Mouse (Mus musculus) thymus, adult 2 months (tissue): ENCODE results near the gene Fndc3b.

Experiments
- CTCF ChIP-seq: fragments of 200-500 bp; IDR thresholded peaks from 2 replicates; pipeline ENCODE4 v1.5.1; 2012; ENCODE audit warnings: mild to moderate bottlenecking, control low read depth, low read length, moderate library complexity, borderline replicate concordance; ENCODE audit not compliant: control insufficient read depth, poor library complexity, insufficient read depth; ENCODE audit errors: extremely low read depth
- POLR2A ChIP-seq: fragments of 200-500 bp; IDR thresholded peaks from 2 replicates; pipeline ENCODE4 v1.6.1; 2012; ENCODE audit warnings: mild to moderate bottlenecking, low read length, control low read depth, moderate library complexity; ENCODE audit not compliant: control insufficient read depth, poor library complexity, insufficient read depth; ENCODE audit errors: extremely low read depth

DNA sequence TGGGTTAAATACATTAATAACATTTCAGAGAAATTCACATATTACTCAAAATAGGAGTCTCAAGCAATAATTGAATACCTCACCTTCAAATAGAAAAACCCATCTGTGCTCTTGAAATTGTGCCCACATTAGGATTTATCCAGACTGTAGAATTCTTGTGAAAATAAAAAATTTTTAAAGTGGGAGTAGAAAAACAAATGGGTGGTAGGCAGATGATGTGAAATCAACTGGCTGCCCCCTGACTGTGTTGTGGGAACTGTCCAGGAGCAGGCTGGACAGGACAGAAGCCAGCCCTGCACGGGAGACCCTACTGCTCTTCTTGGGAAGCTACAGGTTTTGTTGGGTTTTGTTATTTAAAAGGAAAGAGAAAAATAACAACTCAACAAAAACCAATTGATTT, 101.0 kb downstream of the Fndc3b start:
- TF ChIP-seq POLR2A = no peak
- TF ChIP-seq CTCF = no peak
